Mouse (Mus musculus) right cerebral cortex, postnatal 25 days (tissue): ENCODE measurements around the gene Serpinf1.
"Not testable (repeated sequence)": the region's sequence is repeated elsewhere in the genome, so short reads cannot be mapped to it uniquely, and the experiment has no call there.

Experiments used
- DNase-seq: peaks from one replicate; pipeline ENCODE4 v3.0.0; 2022

Serpinf1 gene

GRCm38 (mm10) chr11:75422013-75422792, at the start of gene Serpinf1:
Serpinf1 (minus strand) TSS chr11:75422701.
- DNase-seq: no peak

GRCm38 (mm10) chr11:75470675-75471074, 48.2 kb upstream of the Serpinf1 start:
- no peak for DNase-seq

- DNase-seq: no peak
Observed at GRCm38 (mm10) chr11:75469261-75469660, 46.8 kb upstream of the Serpinf1 start.

- DNase-seq: no peak
Observed at GRCm38 (mm10) chr11:75468410-75468809, 45.9 kb upstream of the Serpinf1 start.

GRCm38 (mm10) chr11:75467512-75468215, 45.2 kb upstream of the Serpinf1 start:
- DNase-seq: no peak

GRCm38 (mm10) chr11:75466731-75467505, 44.4 kb upstream of the Serpinf1 start:
- no peak for DNase-seq

- DNase-seq: no peak
Observed at GRCm38 (mm10) chr11:75465051-75465450, 42.5 kb upstream of the Serpinf1 start.

- DNase-seq: no peak
Observed at GRCm38 (mm10) chr11:75464417-75464816, 41.9 kb upstream of the Serpinf1 start.

- DNase-seq: no peak
Observed at GRCm38 (mm10) chr11:75463624-75464023, 41.1 kb upstream of the Serpinf1 start.

- DNase-seq: peak; percentile 48
Observed at GRCm38 (mm10) chr11:75462865-75463336, 40.4 kb upstream of the Serpinf1 start.

- no peak for DNase-seq
Observed at GRCm38 (mm10) chr11:75462253-75462783, 39.8 kb upstream of the Serpinf1 start.

- no peak for DNase-seq
Observed at GRCm38 (mm10) chr11:75461743-75462252, 39.3 kb upstream of the Serpinf1 start.

GRCm38 (mm10) chr11:75460844-75461742, 38.6 kb upstream of the Serpinf1 start, which contains the start of gene Tlcd2:
Tlcd2 (plus strand) TSS chr11:75461715.
- peak; percentile 100 for DNase-seq

- DNase-seq: peak; percentile 83
Observed at GRCm38 (mm10) chr11:75460103-75460843, 37.8 kb upstream of the Serpinf1 start.

- no peak for DNase-seq
Observed at GRCm38 (mm10) chr11:75459751-75460102, 37.2 kb upstream of the Serpinf1 start.

- DNase-seq: no peak
Observed at GRCm38 (mm10) chr11:75459141-75459711, 36.7 kb upstream of the Serpinf1 start.

- DNase-seq: no peak
Observed at GRCm38 (mm10) chr11:75458628-75459041, 36.1 kb upstream of the Serpinf1 start.

GRCm38 (mm10) chr11:75458169-75458568, 35.7 kb upstream of the Serpinf1 start:
- no peak for DNase-seq

- DNase-seq: no peak
Observed at GRCm38 (mm10) chr11:75456440-75456871, 34.0 kb upstream of the Serpinf1 start.

GRCm38 (mm10) chr11:75455971-75456370, 33.5 kb upstream of the Serpinf1 start:
- not testable (repeated sequence) for DNase-seq
